Mouse (Mus musculus): ENCODE results near the gene Gpr3.

The Gpr3 gene

DNA sequence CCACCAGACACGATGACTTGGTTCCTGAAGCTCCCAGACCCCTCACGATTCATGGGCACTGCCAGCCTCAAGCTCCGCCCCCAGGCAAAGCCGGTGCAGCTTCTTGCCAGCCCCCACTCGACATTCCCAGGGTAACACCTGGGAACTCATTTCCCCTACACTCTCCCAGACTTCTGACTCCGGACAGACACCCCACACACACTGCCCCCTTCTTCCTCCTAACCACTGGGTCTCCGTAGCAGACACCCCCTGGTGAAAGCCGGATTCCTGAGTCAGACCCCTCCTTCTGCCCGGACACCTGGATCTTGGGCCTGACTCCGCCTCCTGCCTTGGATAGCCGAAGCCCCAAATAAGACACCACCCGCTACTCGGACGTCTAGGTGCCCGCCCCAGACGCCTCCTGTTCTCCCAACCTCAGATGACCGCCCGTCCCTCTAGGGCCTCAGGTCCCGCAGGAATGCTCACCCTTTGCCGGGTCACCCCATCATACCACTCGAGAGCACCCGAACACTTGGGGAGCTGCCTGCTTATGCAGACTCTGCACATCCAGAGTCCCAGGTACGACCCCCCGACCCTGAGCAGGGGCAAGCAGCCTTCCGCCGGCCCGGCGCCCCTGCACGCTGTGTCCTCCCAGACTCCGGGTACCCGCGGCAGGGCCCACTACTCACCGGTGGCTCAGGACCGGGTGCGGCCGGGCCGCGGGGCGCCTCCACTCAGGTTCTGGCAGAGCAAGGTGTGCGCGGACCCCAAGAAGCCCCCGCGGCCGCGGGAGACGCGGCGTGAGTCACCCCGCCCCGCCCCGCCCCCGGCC is at the start of gene Gpr3, which contains the start of gene Cd164l2:
Gene Gpr3, minus strand, starts transcription at position 786 of the 811 bp plus-strand sequence.
Gene Cd164l2, plus strand, starts transcription at position 381 of the 811 bp plus-strand sequence.
- no peak for DNase-seq (ENCODE audit: low spot score in 2 of 2)

GRCm38 (mm10) chr4:133261641-133262374 is 49.5 kb upstream of the Gpr3 start:
- no peak for DNase-seq (ENCODE audit: low spot score in 2 of 2)

DNA sequence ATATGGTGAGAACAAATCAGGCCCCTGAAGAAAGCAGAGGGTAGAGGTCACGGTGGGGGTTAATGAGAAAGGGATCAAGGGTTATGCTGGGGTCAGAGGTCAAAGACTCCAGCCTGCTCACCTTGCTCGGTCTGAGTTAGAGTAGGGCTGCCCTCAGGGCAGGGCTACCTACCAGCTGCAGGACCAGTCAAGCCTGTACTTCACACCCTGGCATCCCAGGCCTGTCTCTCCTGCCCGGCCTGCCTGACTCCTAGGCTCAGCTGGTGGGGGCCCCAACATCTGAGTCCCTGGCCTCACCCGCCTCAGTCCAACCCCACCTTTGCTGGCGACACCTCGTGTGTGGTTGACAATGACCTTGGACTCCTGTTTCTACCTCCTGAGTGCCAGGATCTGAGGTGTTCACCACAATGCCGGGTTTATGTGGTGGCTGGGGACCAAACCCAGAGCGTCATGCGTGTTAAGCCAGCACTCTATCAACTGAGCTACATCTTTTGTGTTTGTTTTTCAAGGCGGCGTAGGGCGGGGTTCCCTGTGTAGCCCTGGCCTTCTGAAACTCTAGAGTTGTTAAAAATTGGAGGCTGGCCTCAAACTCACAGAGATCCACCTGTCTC is 45.6 kb upstream of the Gpr3 start:
- DNase-seq (ENCODE audit: low spot score in 2 of 2) = no peak

DNA sequence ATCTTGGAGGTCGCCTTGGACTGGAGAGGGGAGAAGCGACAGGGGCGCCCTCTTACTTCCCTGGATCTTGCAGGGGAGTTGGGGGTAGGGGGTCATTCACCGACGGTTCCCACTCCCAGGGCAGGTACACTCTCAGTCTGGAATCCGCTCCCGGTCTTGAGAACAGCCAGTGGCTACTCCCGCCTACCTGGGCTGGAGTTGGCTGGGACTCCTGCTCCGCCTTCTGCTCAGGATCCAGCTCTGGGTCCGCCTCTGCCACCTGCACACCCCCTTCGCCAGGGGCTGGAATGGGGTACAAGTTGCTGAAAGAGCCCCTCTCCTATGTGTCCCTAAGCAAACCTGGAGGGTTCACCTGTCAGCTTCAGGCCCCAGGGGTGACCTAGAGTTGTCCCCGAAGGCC is 44.9 kb upstream of the Gpr3 start:
- no peak for DNase-seq (ENCODE audit: low spot score in 2 of 2)

DNA sequence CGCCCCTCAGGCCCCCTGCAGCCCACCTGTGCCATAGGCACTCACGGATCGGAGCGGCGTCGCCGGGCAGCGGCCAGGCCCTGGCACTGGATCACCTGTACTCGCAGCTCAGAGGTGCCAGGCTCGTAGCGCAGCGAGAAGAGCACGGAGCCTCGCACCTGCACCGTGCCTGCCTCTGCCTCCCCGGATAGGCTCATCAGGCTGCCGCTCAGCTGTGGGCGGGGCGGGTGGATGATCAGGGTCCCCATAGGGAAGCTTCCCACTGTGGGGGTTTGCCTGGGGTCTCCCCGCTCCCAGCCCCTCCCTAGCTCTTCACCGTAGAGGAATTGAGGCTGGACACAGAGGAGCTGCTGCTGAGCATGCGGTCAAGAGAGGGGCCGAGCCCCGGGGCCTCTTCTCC is 44.5 kb upstream of the Gpr3 start:
- DNase-seq (ENCODE audit: low spot score in 2 of 2) = no peak

GRCm38 (mm10) chr4:133255392-133255791 is 43.1 kb upstream of the Gpr3 start:
- DNase-seq (ENCODE audit: low spot score in 2 of 2) = no peak

DNA sequence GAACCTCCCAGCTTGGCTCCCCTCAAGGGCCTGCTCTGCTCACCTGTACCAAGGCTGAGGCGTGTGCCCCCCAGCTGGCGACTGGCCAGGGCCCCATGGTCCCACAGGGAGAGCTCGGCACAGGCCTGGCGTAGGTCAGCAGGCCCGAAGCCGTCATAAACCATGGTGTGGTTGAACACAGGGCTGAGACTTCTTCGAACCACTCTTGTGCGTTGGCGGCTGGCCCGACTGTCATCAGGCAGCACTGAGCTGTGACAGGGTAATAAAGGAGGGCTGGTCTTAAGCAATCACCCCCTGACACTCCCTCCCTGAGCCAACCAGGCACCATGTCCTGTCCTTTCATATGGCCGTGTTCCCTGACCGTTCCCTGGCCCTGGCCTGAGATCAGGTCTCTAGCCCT is 41.1 kb upstream of the Gpr3 start:
- DNase-seq (ENCODE audit: low spot score in 2 of 2) = no peak

GRCm38 (mm10) chr4:133252089-133252488 is 39.8 kb upstream of the Gpr3 start:
- no peak for DNase-seq (ENCODE audit: low spot score in 2 of 2)

DNA sequence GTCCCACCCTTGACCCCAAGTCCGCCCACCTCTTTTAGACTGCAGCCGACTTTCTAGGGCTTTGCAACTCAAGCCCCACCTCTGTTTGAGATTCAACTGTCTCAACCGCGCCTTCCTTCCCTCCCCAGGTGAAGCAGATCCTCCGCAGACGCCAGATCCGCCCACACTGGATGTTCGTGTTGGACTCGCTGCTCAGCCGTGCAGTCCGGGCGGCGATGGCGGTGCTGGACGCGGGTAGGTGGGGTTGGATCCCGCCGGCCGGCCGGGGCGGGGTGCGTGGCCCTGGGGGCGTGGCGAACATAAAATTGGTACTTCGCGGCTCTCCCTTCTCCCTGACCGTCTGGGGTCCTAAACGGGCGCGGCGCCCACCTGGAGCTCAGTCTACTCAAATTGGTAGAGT is 38.9 kb upstream of the Gpr3 start:
- DNase-seq (ENCODE audit: low spot score in 2 of 2) = peak in 1 of 2 experiments; percentile 24

DNA sequence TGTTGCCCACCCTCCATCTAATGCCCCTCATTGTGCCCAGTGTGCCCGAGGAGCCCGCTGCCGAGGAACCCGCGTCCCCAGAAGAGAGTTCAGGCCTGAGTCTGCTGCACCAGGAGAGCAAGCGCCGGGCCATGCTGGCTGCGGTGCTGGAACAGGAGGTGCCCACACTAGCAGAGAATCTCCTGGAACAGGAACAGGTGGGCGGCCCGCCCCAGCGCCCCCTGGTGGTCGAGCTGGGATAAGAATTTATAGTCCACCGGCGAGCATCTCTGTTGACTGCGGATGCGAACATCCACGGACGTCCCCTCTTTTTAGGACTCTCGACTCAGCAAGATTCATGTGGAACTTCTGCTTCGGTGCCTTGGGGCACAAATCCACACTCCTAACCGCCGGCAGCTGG is 38.3 kb upstream of the Gpr3 start:
- peak in 1 of 2 experiments; percentile 87 for DNase-seq (ENCODE audit: low spot score in 2 of 2)

DNA sequence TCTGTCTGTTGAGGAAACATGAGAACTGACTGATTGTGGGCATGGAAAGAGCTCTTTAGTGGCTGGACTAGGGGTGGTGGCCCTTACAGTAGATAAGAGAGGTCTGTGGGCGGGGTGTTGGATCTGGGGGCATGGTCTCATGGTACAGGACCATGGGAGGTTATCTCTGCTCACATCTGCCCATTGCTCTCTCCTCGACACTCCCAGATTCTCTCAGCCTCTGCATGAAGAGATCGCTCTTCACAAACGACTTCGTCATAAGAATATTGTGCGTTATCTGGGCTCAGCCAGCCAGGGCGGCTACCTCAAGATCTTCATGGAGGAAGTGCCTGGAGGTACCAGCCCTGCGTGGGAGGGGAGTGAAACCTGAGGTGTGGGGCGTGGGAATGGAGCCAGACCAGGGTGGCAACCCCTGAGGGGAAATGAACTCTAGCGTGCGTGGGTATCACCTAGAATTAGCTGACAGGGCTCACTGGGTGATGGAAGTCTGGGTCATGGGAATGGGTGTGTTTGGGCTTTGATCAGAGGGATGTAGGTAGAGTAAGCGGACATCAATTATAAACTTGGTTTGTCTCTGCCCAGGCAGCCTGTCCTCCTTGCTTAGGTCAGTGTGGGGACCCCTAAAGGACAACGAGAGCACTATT is 35.6 kb upstream of the Gpr3 start:
- DNase-seq (ENCODE audit: low spot score in 2 of 2) = no peak

- DNase-seq (ENCODE audit: low spot score in 2 of 2) = no peak
Observed at GRCm38 (mm10) chr4:133247072-133247471, 34.7 kb upstream of the Gpr3 start.

- DNase-seq (ENCODE audit: low spot score in 2 of 2) = no peak
Observed at GRCm38 (mm10) chr4:133244289-133244688, 32.0 kb upstream of the Gpr3 start.

- no peak for DNase-seq (ENCODE audit: low spot score in 2 of 2)
Observed at GRCm38 (mm10) chr4:133243538-133243937, 31.2 kb upstream of the Gpr3 start.

DNA sequence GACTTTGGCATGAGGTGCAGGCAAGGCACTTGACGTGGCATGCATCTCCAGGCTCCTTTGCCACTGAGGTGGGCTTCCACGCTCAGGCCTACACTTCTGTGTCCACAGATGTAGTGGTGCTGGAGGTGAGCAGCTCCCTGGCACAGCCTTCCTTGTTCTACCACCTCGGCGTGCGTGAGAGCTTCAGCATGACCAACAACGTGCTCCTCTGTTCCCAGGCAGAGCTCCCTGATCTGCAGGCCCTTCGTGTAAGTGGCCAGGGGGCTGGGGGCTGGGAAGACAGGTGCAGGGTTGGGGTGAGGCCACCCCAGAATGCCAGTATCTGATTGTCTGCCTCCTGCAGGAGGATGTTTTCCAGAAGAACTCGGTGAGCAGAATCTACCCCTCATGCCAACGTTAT is 30.4 kb upstream of the Gpr3 start:
- no peak for DNase-seq (ENCODE audit: low spot score in 2 of 2)

- DNase-seq (ENCODE audit: low spot score in 2 of 2) = no peak
Observed at GRCm38 (mm10) chr4:133241910-133242309, 29.6 kb upstream of the Gpr3 start.

DNA sequence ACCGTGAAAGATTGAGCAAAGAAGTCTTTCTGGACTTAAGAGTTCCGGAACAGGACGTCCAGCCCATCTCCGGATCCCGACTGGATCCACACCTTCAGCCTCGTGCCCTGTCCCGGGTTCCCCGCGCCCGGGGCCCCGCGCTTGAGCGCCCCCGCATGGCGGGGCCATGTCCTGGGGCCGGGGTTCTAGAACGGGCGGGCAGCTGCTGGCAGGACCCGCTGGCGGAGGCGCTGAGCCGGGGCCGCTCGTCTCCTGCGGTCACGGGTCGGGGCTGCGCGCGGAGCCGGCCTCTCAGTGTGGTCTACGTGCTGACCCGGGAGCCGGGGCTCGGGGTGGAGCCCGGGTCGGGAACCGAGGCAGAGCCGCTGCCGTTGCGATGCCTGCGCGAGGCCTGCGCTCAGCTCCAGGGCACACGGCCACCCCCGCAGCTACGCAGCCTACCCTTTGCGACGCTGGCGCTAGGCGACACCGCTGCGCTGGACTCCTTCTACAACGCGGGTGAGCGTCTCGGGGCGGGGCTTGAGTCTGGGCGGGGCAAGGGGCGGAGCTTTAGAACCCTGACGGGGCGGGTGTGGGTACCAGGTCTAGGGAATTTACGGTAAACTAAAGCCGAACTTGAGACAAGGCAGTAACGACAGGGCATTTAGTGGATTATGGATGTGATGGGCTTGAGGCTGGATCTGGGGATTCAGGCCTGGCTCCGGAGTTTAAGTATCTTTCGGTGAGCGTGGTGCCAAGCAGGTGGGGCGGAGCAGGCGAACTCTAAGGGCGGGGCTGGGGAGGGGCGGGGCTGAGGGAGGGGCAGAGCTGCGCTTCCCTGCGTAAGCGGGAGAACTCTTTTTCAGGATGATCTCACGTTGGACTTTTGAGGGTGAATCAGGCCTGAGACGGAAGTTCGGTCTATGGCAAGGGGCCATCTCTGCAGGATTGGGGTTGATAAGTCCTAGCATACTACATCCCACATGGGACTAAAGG is 28.9 kb upstream of the Gpr3 start:
- peak; percentile 54 to 86 for DNase-seq (ENCODE audit: low spot score in 2 of 2)

DNA sequence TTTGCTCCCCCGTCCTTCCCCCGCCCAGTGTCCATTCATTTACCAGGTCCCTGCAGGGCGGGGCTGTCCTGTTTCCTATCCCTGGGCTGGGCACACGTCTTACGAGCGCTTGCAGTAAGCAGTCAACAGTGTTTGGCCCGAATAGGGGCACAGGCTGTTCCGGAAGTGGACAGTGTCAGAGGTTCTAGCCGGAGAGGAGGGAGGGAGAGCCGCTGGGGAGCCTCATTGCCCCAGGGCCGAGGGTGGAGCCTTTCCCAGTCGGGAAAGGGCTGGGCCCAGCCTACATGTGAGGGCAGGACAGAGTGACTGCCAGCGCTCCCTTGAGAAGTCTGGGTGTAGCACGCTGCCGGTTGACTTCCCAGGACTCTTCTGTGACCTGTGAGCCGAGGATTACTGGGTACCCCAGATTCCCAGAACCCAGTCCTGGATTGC is 28.2 kb upstream of the Gpr3 start, which contains the start of gene Map3k6:
Gene Map3k6, plus strand, starts transcription at position 329 of the 432 bp plus-strand sequence.
- DNase-seq (ENCODE audit: low spot score in 2 of 2) = no peak

- DNase-seq (ENCODE audit: low spot score in 2 of 2) = no peak
Observed at GRCm38 (mm10) chr4:133237911-133238310, 25.6 kb upstream of the Gpr3 start.

GRCm38 (mm10) chr4:133235415-133235814 is 23.1 kb upstream of the Gpr3 start:
- DNase-seq (ENCODE audit: low spot score in 2 of 2) = no peak

GRCm38 (mm10) chr4:133234771-133235170 is 22.4 kb upstream of the Gpr3 start:
- no peak for DNase-seq (ENCODE audit: low spot score in 2 of 2)

Data from left cerebral cortex, adult 9 months (tissue).